Mouse (Mus musculus): ENCODE data around the gene Stk38. TPM values are rescaled to one million over a fixed set of nuclear protein-coding genes. Genes with fewer than 3 reads are reported as not detected.

Stk38 gene
- total RNA-seq, 1 experiment from 2014 or later, result 79.5 TPM

- peak; percentile 96 for DNase-seq
Measured at GRCm38 (mm10) chr17:28951831-28952799, 55.7 kb downstream of the Stk38 start, which contains the start of gene Kctd20. TSS of gene Kctd20 (plus strand) at chr17:28951950.

- DNase-seq, result no peak
Measured at GRCm38 (mm10) chr17:28950751-28951150, 57.0 kb downstream of the Stk38 start.

GRCm38 (mm10) chr17:28948661-28949060 is 59.1 kb downstream of the Stk38 start:
- peak; percentile 69 for DNase-seq

- no peak for DNase-seq
Measured at GRCm38 (mm10) chr17:28947011-28947939, 60.5 kb downstream of the Stk38 start.

- DNase-seq, result no peak
Measured at GRCm38 (mm10) chr17:28944481-28944880, 63.3 kb downstream of the Stk38 start.

- DNase-seq, result no peak
Measured at GRCm38 (mm10) chr17:28943740-28944139, 64.1 kb downstream of the Stk38 start, which contains the start of gene Pxt1. TSS of gene Pxt1 (minus strand) at chr17:28943840.

- no peak for DNase-seq
Measured at GRCm38 (mm10) chr17:28942101-28942500, 65.7 kb downstream of the Stk38 start.

GRCm38 (mm10) chr17:28940776-28941555 is 66.8 kb downstream of the Stk38 start:
- no peak for DNase-seq

GRCm38 (mm10) chr17:28936622-28937345 is 71.0 kb downstream of the Stk38 start:
- peak; percentile 65 for DNase-seq

- DNase-seq, result no peak
Measured at GRCm38 (mm10) chr17:28936133-28936532, 71.7 kb downstream of the Stk38 start.

- DNase-seq, result no peak
Measured at GRCm38 (mm10) chr17:28934120-28934916, 73.5 kb downstream of the Stk38 start.

- no peak for DNase-seq
Measured at GRCm38 (mm10) chr17:28932274-28932673, 75.5 kb downstream of the Stk38 start.

GRCm38 (mm10) chr17:28931436-28932211 is 76.2 kb downstream of the Stk38 start:
- DNase-seq, result no peak

- DNase-seq, result peak; percentile 92
Measured at GRCm38 (mm10) chr17:28930392-28931074, 77.3 kb downstream of the Stk38 start.

- no peak for DNase-seq
Measured at GRCm38 (mm10) chr17:28929369-28929768, 78.4 kb downstream of the Stk38 start.

- no peak for DNase-seq
Measured at GRCm38 (mm10) chr17:28928004-28928403, 79.8 kb downstream of the Stk38 start.

GRCm38 (mm10) chr17:28926866-28927635 is 80.7 kb downstream of the Stk38 start:
- DNase-seq, result peak; percentile 55

GRCm38 (mm10) chr17:28926380-28926779 is 81.4 kb downstream of the Stk38 start:
- peak; percentile 79 for DNase-seq

Measured in adrenal gland, postnatal 25 days (tissue).